Mouse (Mus musculus) left cerebral cortex, postnatal 4 days (tissue): ENCODE measurements around the gene Kat2a. TPM values are rescaled to one million over a fixed set of nuclear protein-coding genes. Genes with fewer than 3 reads are reported as not detected.

Source experiments
- DNase-seq: peaks from one replicate; pipeline ENCODE4 v3.0.0-alpha.2; 2022
- intact Hi-C: fragments of 180-260 bp; cut with DNase I; formaldehyde crosslinking; loops from one replicate; pipeline ENCODE4 v1.15.1; 2025
- total RNA-seq, 2 experiments: library from RNA; stranded (reverse); gene quantifications; 2 replicates each; pipeline ENCODE4 v1.2.3; 2021

Kat2a gene
- total RNA-seq, 2 experiments from 2014 or later: 68.7 to 71.8 TPM

DNA sequence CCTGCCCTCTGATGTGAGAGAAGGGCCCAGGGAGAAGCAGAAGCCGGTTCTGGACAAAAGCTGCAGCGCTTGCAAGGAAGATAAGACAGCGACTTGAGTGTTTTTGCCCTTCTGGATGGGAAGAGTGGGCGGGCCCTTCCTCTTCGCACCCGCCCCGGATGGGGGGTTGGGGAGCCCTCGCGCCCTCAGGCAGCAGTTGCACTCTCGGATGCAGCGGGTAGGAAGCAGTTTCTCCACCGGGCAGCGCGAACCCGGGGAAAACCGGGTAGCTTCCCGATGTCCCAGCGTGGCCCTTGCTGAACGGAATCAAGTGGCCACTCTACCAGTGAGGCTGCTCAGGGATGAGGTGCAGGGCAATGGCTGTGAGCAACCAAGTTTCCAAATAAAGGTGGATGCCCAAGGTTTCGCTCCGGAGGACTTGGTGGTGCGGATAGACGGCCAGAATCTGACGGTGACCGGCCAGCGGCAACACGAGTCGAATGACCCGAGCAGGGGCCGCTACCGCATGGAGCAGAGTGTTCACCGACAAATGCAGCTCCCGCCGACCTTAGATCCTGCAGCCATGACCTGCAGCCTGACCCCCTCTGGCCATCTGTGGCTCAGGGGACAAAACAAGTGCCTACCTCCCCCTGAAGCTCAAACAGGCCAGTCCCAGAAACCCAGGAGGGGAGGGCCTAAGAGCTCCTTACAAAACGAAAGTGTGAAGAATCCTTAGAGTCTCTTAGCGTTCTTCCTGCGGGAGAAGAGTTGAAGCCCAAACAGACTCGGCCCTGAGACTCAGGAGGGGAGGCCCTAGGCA is 1.7 kb upstream of the Kat2a start, which contains the start of gene Hspb9:
Gene Hspb9, plus strand, starts transcription at position 116 of the 799 bp plus-strand sequence.
- DNase-seq: peak; percentile 31
- intact Hi-C loops: loop anchor here (5.0 kb wide), 1 partner anchor 243 kb away; no protein-coding TSS in a partner anchor

DNA sequence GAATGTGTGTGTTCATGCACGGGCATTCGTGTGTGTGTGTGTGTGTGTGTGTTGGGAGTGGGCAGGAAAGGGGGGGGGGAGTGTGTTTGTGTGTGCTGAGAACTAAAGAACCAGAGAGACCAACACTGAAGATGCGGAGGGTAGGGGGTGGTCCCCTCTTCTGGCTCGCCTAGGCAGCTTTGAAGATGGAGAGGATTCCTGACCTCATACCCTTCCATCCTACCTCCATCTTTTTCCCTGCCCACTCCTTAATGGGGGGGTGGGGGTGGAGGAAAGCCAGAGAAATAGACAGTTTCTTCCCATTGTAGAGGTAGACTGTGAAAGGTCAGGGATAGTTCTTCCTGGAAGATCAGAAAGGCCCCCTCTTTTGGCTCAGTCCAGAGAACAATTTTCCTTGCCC is 909 bp upstream of the Kat2a start:
- intact Hi-C loops: loop anchor here (5.0 kb wide), 1 partner anchor 244 kb away; no protein-coding TSS in a partner anchor
- DNase-seq: no peak

DNA sequence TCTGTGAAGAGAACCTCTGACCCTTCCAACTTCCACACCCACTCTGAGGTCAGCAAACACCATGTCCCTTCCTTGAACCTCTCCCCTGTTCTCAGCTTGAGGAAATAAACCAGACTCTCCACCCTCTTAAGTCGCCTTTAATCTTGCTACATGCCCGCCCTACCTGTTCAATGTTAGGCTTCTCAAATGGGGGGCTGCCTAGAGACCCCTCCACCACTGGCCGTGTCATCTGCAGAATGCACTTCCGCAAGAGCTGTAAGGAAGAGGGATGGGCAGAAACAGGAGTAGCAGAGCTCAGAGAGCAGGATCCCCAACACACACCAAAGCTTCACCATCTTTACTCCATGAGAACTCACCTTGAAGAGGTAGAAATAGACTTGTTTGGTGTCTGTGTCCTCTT is 1.3 kb downstream of the Kat2a start:
- intact Hi-C loops: loop anchor here (5.0 kb wide), 1 partner anchor 246 kb away; no protein-coding TSS in a partner anchor
- no peak for DNase-seq

DNA sequence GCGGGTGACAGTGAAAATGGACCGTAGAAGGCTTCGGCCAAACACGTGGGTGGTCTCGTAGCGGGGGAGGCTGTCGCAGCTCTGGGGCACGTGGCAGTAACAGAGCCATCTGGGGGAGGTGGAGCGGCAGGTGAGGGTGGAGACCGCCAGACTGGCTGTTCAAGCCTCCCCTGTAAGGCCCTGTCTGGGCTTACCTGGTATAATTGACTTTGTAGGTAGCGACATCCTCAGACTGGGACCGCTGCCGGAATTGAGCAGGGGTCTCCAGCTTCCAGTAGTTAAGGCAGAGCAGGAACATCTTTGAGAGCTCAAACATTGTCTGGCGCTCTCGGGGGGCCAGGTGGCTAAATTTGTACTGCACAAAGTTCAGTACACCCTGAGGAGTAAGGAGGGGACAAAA is 1.7 kb downstream of the Kat2a start:
- no peak for DNase-seq
- intact Hi-C loops: loop anchor here (5.0 kb wide), 1 partner anchor 247 kb away; no protein-coding TSS in a partner anchor

DNA sequence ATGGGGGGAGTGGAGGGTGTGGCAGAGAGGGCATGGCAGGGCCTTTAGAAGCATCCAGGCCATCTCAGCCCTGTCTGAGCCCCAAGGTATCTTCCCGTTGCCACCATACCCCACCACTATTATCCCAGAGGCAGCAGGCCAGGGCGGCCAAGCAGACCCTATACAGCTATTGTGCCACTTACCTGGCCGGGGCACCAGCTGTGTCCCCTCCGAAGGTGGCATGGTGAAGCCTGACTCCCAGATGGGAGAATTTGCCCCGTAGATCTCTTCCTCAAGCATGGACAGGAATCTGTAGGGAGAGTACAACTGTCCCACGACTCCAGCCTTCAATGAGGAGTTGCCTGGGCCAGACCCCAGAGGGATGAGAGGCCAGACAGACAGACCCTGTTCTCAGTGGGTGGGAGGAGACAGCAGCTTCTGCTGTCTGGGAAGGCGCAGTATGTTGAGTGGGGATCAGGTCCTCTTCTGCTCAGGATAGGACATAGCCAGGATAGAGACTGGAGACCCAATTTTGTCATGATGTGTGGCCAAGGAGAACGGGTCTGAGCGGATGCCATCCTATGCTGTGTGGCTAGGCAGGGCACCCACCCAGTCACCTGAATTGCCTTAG is 3.0 kb downstream of the Kat2a start:
- intact Hi-C loops: no loop called here
- DNase-seq: no peak

DNA sequence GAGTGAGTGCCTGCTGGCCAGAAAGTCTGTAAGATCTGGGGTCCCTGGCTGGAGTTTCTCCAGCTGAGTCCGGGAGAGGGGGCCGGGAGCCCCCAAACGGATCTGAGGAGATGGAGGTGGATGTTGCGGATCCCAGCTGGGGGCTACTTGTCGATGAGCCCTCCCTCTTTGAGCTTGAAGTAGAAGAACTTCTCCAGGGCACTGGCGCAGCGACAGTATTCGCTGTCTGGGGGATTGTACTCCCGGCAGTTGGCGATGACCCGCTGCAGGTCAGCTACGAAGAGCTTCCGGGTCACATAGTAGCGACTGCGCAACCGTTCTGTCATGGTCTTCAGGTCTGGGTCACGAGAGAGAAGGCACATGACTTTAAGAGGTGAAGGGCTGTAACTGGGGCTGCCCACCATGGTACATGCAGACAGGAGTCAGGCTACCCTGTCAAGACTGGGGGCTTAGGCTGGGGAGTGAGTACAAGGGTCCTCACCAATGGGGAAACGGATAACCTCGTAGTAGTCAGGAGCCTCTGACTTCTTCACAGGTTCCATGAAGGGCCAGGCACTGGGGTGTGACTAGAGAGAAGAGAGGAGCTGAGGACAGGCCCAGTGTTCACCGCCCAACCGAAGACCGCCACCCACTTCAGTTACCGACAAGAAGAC is 7.0 kb downstream of the Kat2a start:
- intact Hi-C loops: no loop called here
- no peak for DNase-seq

DNA sequence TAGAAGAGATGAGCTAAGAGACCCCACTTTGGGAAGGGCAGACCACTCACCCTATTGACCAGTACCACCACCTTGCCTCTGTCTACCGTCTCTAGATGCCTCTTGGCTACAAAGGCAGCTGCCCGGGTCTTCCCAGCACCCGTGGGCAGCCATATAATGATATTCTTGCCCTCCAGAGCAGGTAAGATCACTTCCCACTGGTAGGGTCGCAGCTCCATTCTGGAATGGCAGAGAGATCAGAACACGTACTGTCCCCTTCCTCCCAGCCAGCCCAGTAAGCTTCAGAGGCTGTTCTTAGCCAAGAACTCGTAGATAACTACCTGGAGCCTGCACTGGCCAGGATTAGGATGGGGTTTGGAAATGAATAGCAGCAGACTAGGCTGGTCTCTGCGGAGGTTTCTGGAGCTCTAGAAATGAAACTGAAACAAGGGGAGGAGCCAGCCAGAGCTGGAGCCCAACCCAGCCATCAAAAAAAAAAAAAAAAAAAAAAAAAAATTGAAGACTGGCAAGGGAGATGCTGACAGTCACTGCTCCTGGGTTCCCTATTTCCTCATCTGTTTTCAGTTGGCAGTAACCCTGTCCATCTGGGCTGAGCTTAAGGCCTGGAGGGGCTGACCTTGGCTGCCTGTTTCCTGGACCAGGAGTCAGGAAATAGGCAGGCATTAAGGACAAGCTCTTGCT is 8.3 kb downstream of the Kat2a start, which contains the start of gene Dhx58:
Gene Dhx58, minus strand, starts transcription at position 421 of the 681 bp plus-strand sequence.
- no peak for DNase-seq
- intact Hi-C loops: loop anchor here (2.0 to 5.0 kb wide), 2 partner anchors 77 to 133 kb away; no protein-coding TSS in a partner anchor

DNA sequence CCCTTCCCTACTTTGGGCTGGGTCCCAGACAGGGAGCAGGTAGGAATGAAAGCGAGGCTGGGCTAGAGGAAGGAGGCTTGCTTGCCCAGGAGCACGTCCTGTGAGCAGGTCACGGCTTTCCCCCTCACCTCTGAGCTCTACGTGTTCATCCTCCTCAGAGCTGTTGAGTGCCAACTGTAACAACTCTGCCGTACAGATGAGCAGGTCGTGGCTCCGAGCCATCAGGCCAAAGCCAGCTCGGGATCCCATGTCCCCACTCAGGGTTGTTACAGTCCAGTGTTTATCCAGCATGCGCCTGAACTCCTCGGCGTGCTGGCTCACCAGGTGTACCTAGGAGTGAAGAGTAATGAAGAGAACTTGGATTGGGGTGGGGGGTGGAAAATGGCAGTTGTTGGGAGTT is 8.9 kb downstream of the Kat2a start:
- intact Hi-C loops: loop anchor here (2.0 to 5.0 kb wide), 2 partner anchors 76 to 133 kb away; no protein-coding TSS in a partner anchor

DNA sequence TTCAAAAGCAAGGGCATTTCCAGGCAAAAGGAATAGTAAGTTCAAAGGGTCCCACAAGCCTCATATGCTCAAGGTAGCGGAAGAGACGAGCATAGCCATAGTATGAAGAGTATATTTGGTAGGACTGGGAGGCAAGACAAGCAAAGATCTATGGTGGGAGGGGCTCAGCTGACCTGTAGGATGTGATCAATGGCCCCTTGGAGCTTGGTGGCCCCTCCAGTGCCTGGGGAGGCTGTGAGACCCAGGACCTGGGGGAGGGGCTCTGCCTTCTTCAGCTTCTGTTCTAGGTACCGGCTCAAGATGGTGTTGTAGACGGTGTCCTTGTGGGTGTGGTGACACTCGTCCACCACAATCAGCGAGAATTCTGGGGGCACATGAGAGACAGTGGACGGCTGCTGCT is 9.4 kb downstream of the Kat2a start:
- intact Hi-C loops: loop anchor here (2.0 to 5.0 kb wide), 2 partner anchors 76 to 132 kb away; no protein-coding TSS in a partner anchor
- DNase-seq: no peak

More for the DNA sequence above, 8.9 kb downstream of the Kat2a start:
- no peak for DNase-seq

DNA sequence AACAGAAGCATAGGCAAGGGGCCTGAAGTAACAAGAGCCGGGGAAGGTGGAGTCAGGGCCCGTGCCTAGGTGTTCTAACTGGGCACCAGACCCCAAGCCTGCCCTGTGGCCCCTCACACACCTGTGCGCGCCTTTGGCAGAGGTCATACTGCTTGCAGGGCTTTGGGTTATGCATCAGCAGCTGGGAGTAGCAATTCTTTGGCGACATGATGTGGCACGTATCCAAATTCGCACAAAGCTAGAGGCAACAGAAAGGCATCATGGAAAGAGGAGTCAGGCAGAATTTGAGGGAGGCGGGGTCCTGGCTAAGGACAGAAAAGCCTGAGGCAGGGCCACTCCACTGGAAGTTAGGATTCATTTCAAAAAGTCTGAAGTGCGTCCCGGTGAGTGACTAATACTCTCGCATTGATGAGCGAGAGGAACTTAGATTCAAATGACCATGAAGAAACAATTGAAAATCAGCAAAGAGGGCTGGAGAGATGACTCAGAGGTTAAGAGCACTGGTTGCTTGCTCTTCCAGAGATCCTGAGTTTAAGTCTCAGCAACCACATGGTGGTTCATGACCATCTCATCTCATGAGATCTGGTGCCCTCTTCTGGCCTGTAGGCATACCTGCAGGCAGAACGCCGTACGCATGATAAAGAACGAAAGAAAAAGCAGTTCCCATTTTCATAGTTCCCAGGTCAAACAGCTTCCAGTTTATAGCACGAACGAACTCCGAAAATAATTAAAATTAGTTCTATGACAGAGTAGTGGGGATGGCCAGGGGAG is 10.0 kb downstream of the Kat2a start:
- DNase-seq: peak; percentile 57
- intact Hi-C loops: loop anchor here (2.0 to 5.0 kb wide), 2 partner anchors 75 to 131 kb away; no protein-coding TSS in a partner anchor

DNA sequence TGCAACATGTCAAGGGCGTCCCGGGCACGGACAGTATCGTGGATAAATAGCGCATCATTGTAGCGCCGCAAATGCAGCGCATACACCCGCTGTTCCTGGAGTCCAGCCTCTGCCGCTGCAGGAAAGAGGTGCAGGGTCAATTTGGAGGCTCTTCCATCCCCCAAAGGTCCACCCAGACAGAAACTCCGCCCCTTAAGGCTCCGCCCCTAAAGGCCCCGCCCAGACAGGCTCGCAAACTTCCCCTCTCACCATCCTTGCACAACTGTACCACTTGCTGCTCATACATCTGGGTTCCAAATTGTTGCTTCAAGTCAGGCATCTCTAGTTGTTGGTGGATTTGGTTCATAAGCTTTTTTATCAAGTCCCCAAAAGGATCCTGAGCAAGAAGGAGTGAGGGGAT is 11.0 kb downstream of the Kat2a start:
- no peak for DNase-seq
- intact Hi-C loops: loop anchor here (5.0 kb wide), 1 partner anchor 74 kb away; no protein-coding TSS in a partner anchor

DNA sequence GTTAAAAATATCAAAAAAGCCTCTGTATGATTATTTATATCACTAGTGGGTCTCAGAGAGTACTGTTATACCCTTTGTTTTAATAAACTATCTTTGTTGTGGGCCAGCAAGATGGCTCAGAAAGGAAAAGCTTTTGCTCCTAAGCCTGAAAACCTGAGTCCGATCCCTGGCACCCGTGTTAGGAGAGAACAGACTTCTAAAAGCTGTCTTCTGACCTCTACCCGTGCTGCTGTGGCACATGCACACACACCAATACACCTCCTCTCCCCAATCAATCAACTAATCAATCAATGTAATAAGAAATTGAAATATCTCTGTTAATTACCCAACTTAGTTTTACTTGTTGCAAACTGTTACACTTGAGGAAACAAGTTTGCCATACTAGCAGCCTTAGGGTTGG is 11.6 kb downstream of the Kat2a start:
- no peak for DNase-seq
- intact Hi-C loops: loop anchor here (5.0 kb wide), 1 partner anchor 73 kb away; no protein-coding TSS in a partner anchor

DNA sequence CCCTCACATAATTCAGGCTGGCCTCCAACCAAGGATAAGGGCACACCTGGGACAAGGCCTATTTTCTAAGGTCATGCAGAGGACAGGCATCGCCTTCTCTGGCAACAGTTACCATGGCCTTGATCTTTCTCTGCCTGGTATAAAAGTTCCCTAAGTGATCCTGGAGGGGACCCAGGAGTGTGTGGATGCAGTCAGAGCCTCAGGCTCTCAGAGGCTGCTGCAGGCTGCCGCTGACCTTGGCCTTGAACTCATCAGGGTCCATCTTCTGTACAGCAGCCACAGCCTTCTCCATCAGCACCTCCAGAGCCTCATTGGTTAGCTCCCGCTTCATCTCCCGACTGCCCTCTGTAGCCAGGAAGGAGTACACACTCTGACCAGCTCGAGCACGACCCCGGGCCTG is 14.3 kb downstream of the Kat2a start:
- no peak for DNase-seq
- intact Hi-C loops: no loop called here

DNA sequence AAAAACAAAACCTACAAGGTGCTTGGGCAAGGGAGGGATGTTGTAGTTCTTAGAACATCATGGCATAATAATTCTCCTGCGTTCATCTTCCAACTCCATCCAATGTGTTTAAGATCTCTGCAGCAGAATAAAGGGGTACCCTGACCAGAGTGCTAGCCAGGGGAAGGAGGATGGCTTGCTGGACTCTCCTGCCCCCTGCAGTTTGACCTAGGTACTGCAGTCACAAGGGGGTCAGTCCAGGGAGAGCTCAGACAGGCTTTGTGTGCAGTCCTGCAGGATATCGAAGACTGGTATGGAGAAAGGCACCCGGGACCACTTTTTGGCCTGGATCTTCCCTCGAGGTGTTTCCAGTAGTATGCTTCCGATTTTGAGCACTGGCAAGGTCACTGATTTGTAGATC is 17.3 kb downstream of the Kat2a start:
- peak; percentile 90 for DNase-seq
- intact Hi-C loops: loop anchor here (5.0 kb wide), 1 partner anchor 53 kb away; no protein-coding TSS in a partner anchor

DNA sequence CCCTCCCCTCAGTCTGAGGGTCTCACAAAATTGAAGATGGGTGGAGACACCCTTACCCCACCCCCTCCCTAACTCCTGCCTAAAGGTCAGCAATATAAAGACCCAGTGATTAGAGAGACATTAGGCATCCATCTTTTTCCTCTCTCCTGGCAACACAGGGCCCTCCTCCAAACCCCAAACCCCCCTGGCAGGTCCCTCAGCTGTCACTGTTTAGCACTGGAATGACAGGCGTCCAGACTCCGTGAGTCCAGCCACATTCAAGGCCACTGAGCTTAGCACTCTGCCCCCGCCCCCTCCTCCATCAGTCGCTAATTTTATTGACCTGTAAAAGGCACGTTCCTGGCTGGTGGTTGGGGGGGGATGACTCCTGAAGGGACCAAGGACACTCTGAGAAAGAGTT is 19.1 kb downstream of the Kat2a start:
- intact Hi-C loops: loop anchor here (5.0 kb wide), 1 partner anchor 51 kb away; no protein-coding TSS in a partner anchor
- no peak for DNase-seq

DNA sequence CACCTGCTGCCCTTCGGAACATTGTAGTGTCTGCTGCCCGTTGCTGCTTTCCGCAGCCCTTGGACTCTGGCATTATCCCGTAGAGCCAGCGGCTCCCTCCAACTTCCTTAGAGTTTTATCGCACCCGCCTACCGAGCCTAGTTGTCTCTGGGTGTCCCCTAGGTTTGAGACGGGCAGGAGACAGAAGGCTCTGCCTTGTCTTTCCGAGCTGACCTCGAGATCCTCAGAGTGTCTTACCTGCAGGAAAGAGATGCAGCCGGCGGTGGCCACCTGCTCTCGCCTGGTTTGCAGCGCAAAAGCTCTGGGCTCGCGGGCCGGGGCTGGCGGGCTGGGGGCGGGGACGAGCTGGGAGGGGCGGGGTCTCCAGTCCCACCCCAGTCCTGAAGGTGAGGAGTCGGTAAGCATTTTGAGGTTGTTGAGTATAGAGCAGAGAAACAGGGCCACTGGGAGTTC is 20.1 kb downstream of the Kat2a start, which contains the start of gene Zfp385c:
Gene Zfp385c, minus strand, starts transcription at position 292 of the 453 bp plus-strand sequence.
- intact Hi-C loops: loop anchor here (5.0 kb wide), 1 partner anchor 50 kb away; no protein-coding TSS in a partner anchor
- DNase-seq: no peak

DNA sequence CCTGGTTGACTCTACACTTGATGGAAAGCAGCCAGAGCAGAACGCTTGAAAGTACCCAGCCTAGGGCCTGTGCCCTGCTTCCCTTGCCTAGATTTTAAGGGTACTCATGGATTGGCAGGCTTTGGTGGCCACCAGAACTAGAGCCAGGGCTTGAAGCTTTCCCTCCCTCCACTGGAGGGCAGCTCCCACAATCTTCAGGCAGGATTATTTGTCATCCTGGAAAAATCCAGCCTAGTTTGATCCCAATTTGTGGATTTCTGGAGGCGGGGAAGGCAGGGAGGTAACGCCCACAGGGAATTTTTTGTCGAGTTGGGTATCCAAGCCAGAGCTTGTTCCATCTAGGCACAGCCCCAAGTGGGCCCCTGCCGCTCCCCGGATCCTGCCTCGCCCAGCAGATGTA is 21.9 kb downstream of the Kat2a start:
- intact Hi-C loops: loop anchor here (5.0 kb wide), 1 partner anchor 48 kb away; no protein-coding TSS in a partner anchor
- DNase-seq: no peak

DNA sequence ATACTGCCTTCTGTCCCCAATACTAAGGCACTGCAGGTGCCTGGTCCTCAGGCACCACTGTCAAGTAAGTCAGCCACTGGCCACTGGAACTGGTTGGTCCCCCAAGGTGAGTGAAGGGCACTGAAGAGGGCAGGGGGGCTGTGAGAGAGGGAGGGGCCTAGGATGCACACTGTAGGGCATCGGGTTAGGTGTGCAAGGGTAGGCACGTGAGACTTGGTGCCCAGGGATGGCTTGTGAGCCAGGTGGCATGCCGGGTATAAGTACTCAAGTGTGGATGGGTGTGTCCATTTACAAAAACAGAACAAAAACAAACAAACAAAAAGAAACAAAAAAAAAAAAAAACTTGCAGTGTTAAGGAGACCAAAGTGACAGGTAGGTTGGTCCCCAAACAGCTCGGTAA is 23.8 kb downstream of the Kat2a start:
- no peak for DNase-seq
- intact Hi-C loops: no loop called here

DNA sequence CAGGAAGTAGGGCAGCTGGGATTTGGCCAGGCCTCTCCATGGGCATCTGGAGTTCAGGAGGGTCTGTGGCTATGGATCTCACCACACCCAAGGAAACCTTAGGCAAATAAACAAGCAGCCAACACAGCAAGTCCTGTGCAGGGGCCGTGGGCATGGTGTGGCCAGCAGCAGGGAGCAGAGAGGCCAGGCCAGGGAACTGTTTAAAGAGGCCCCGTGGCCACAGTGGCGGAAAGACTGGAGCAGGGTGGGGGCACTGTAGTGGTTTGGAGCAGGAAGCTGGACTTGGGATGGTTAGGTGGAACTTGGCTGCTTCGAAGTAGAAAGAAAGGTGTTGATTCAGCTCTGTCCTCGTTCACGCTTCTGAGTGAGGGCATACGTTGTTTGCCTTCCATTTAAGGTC is 25.0 kb downstream of the Kat2a start:
- DNase-seq: no peak
- intact Hi-C loops: no loop called here
